Mouse (Mus musculus): ENCODE data around the gene Bin2. TPM values are rescaled to one million over a fixed set of nuclear protein-coding genes. Genes with fewer than 3 reads are reported as not detected.
A peak's percentile ranks its signal among the peaks of the same experiment; 100 is the strongest.

The Bin2 gene
- polyA plus RNA-seq (2015; fragmentation: Nextera tagmentation; extraction: Ambion mirVana) = 2.0 and 2.4 TPM in 2 replicates

DNA sequence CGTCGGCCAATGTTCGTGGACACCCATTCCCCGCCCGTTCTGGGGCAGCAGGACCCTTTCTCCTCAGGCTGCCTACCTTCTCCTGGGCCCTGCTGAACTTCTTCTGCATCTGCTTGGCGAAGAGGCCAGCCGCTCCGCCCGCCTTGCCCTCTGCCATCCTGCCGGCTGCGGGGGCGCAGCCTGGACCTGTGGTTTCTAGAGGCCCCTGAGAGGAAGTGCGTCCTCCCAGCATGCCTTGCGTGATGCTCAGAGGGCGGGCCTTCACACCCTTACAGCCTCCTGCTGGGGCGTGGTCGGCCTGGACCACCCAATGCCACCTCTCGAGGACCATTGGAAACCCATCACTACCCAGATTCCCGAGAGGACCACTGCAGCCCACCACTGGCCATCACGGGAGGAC, at the start of gene Bin2:
Bin2 (minus strand) TSS at position 217 of the 400 bp plus-strand sequence.
- 95% methylated on average over 20 of the region's 20 CpGs for WGBS
- H3K4me3 ChIP-seq = no peak within 1 kb of the TSS
- no peaks in the 10 kb centered on the region for H3K9me3 ChIP-seq
- H3K27ac ChIP-seq = no peak within 1 kb of the TSS
- no peak within 1 kb of the TSS for H3K4me2 ChIP-seq
- peaks cover 9% of the 10 kb centered on the region; the same call in 1 of the 2 replicates for H3K27me3 ChIP-seq
- H3K36me3 ChIP-seq = no peaks in the 10 kb centered on the region
- H3K9ac ChIP-seq = no peak within 1 kb of the TSS
- H3K4me1 ChIP-seq (replicated peaks) = peaks cover 13% of the 10 kb centered on the region
- no peak for ATAC-seq (ENCODE audit: low FRiP score)

DNA sequence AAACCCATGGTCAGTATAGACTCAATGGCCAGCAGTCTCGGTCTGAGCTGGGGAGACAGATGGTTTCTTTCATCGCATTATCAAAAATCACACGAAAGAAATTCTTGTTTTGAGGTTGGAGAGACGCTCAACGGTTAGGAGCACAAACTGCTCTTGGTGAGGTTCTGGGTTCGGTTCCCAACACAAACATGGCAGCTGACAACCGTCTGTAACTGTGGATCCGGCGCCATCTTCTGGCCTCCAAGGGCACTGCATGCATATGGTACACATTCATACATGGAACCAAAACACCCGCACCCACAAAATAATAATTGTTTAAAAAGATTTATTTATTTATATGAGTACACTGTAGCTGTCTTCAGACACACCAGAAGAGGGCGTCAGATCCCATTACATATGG, 49.2 kb upstream of the Bin2 start:
- no peaks in the 10 kb centered on the region for H3K27me3 ChIP-seq
- H3K4me2 ChIP-seq = no peak overlapping the region
- no peaks in the 10 kb centered on the region; the same call in 1 of the 2 replicates for H3K4me1 ChIP-seq (replicated peaks)
- no peaks in the 10 kb centered on the region for H3K9me3 ChIP-seq
- no peak overlapping the region for H3K27ac ChIP-seq
- no peaks in the 10 kb centered on the region for H3K36me3 ChIP-seq
- H3K9ac ChIP-seq = no peak overlapping the region
- no peak for ATAC-seq (ENCODE audit: low FRiP score)
- no peak overlapping the region for H3K4me3 ChIP-seq
- WGBS = 82% methylated on average over 11 of the region's 11 CpGs

DNA sequence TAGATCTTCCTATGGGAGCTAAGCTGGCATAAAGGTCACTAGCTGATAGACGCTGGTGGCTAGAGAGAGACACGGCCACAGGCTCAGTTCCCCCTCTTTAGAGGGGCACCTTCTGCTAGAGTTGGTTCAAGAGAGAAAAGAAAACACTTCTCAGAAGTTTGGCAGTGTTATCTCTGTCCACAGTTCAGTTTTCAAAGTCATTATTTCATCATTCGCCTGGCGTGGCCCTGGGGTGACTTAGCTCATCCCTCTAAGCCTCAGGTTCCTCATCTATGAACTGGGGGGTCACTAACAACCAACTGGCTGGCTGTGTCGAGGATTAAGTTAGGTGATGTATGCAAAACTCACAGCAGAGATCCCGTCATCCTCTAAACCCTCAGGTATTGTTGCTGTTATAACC, 48.6 kb upstream of the Bin2 start:
- Histone ChIP-seq H3K4me1 (replicated peaks) (no peaks in the 10 kb centered on the region; the same call in 1 of the 2 replicates), H3K4me3 (no peak overlapping the region), H3K4me2 (no peak overlapping the region), H3K9me3 (no peaks in the 10 kb centered on the region), H3K27ac (no peak overlapping the region), H3K9ac (no peak overlapping the region), H3K27me3 (no peaks in the 10 kb centered on the region), H3K36me3 (no peaks in the 10 kb centered on the region)
- no peak for ATAC-seq (ENCODE audit: low FRiP score)
- WGBS = 89% methylated on average over 6 of the region's 6 CpGs

DNA sequence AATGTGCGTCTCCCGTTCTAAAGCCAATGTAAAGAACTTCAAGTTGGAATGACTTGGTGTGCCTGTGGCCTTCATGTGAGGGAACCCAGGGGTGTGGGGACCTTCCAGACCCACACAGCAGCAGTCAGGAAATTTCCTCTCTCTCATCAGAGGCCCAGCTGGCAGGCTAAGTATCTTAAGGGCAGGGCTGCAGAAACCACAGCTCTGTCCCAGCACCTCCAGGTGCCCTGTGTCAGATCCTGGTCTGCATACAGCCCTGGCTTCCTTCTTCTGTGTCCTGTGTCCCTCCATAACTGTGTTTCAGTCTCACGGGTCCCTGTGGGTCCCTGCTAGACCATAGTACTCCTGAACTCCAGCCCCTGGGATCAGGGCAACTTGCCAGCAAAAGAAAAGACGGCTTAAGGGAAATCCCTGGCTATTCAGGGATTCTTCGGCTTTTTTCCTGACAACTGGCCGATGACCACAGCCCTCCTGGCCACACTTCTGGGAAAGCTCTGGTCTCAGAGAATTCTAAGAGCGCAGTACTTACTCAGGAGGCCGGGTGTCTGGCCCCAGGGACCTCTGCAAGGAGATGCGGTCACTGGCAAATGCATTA, 46.1 kb upstream of the Bin2 start:
- Histone ChIP-seq H3K27me3 (no peaks in the 10 kb centered on the region), H3K4me2 (no peak overlapping the region), H3K36me3 (no peaks in the 10 kb centered on the region), H3K9me3 (no peaks in the 10 kb centered on the region), H3K9ac (no peak overlapping the region), H3K4me1 (replicated peaks) (no peaks in the 10 kb centered on the region; the same call in 1 of the 2 replicates), H3K27ac (no peak overlapping the region), H3K4me3 (no peak overlapping the region)
- ATAC-seq (ENCODE audit: low FRiP score) = no peak
- 78% methylated on average over 9 of the region's 9 CpGs for WGBS

DNA sequence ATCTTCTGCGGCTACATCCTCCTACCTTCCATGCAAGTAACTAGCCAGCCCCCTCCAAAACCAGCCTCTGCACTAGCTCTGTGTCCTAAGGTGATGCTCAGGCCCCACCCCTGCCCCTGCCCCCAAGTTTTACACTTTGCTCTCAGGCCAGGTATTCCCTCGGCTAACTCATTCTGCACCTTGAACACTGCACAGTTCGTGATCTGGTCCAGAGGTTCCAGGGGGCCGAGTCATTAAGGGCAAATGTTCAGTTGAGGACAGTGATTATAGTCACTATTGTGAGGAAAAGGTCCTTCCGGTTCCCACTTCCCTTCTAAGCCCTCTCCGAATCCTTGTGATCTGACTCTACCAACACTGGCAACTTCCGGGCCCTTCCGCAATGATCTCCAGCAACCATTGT, 45.1 kb upstream of the Bin2 start:
- H3K27me3 ChIP-seq = no peaks in the 10 kb centered on the region
- H3K4me2 ChIP-seq = no peak overlapping the region
- no peak overlapping the region for H3K27ac ChIP-seq
- H3K4me3 ChIP-seq = no peak overlapping the region
- no peak overlapping the region for H3K9ac ChIP-seq
- no peaks in the 10 kb centered on the region; the same call in 1 of the 2 replicates for H3K4me1 ChIP-seq (replicated peaks)
- H3K9me3 ChIP-seq = no peaks in the 10 kb centered on the region
- ATAC-seq (ENCODE audit: low FRiP score) = no peak
- WGBS = 92% methylated on average over 8 of the region's 8 CpGs
- no peaks in the 10 kb centered on the region for H3K36me3 ChIP-seq

DNA sequence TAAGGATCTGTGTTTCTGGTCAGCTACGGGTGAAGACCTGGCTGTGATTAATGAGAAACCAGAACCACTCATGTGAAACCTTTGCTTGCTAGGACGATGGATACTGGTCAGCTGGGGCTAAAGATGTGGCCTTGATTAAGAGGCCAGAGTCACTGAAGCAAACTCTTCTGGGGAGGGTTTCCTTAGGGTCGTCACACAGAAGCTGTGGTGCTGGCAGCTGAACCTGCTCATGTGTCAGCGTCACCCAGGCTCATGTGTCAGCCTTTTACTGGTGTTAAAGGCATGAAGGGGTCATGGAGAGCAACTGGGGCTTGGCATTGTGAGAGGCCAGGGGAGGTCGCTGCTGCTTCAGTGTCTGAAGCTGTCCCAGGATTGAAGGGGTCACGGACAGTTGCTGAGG, 41.5 kb upstream of the Bin2 start:
- H3K36me3 ChIP-seq = no peaks in the 10 kb centered on the region
- no peak overlapping the region for H3K4me3 ChIP-seq
- H3K27ac ChIP-seq = no peak overlapping the region
- no peak overlapping the region for H3K4me2 ChIP-seq
- peaks cover 7% of the 10 kb centered on the region; the same call in 1 of the 2 replicates for H3K4me1 ChIP-seq (replicated peaks)
- H3K27me3 ChIP-seq = no peaks in the 10 kb centered on the region
- H3K9ac ChIP-seq = no peak overlapping the region
- 51% methylated on average over 6 of the region's 6 CpGs for WGBS
- no peak for ATAC-seq (ENCODE audit: low FRiP score)
- no peaks in the 10 kb centered on the region for H3K9me3 ChIP-seq

DNA sequence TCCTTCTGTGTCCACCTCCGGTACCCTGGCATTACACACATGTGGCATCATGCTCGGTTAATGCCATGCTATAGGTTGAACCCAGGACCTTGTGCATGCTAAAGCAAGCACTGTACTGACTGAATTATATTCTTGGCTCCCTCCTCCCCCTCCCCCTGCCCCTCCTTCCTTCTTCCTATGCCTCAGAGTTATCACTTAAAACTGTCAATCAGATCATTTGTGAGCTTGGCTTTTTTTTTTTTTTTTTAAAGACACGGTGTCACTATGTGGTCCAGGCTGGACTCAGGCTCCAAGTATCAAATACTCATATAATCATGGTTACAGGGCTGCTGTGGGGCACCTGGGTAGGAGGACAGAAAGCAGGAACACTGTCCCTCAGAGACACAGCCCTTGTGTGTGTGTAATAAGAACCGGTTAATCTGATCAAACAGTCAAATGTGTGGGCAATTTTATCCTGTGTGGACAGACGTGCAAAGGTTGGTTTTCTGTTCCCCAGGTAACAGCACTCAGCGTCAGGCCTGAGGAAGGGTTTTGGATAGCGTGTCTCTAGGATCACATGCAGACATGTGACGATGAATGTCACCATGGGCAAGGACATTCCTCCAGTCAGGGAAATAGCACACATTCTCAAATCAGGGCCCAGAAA, 39.2 kb upstream of the Bin2 start:
- H3K4me3 ChIP-seq = no peak overlapping the region
- no peak overlapping the region for H3K4me2 ChIP-seq
- WGBS = 80% methylated on average over 8 of the region's 8 CpGs
- no peak overlapping the region for H3K9ac ChIP-seq
- H3K9me3 ChIP-seq = no peaks in the 10 kb centered on the region
- no peaks in the 10 kb centered on the region for H3K36me3 ChIP-seq
- peaks cover 14% of the 10 kb centered on the region for H3K27me3 ChIP-seq
- ATAC-seq (ENCODE audit: low FRiP score) = no peak
- peaks cover 15% of the 10 kb centered on the region for H3K4me1 ChIP-seq (replicated peaks)
- no peak overlapping the region for H3K27ac ChIP-seq

DNA sequence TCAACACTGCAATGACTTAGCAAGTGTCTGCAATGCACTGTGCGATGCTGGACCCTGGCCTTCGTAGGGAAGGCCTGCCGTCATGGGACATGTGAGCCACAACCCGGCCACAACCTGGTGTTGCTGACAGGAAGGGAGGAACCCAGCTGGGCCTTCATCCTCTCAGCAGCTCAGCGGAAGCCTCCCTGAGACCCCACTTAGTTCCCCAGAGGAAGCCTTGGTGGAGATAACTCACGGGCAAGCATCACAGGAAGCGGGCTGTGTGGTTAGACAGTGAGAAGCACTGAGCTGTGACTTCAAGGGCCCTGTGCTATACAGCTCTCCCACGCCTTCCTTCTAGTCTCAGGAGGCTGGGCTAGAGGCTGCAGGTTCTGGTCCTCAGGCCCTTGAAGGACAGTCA, 36.9 kb upstream of the Bin2 start:
- Histone ChIP-seq H3K4me1 (replicated peaks) (peaks cover 15% of the 10 kb centered on the region), H3K27me3 (peaks cover 22% of the 10 kb centered on the region), H3K4me2 (no peak overlapping the region), H3K9me3 (no peaks in the 10 kb centered on the region), H3K36me3 (no peaks in the 10 kb centered on the region), H3K9ac (no peak overlapping the region), H3K27ac (no peak overlapping the region), H3K4me3 (no peak overlapping the region)
- no peak for ATAC-seq (ENCODE audit: low FRiP score)
- WGBS = 70% methylated on average over 8 of the region's 8 CpGs

DNA sequence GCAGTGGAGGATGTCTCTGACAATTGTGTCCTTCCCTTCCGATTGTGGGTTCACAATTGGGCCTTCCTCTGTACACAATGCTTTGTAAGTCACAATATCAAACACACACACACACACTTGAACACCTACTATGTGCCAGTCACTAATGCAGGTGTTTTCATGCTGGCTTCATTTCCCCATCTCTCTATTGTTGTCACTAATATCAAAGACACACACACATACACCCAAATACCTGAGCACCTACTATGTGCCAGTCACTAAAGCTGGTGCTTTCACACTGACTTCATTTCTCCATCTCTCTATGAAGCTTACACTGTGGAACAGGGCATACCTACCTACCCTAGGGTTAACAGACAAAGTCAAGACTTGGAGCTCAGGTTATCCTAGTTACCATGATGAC, 36.0 kb upstream of the Bin2 start:
- no peaks in the 10 kb centered on the region for H3K9me3 ChIP-seq
- no peak overlapping the region for H3K4me3 ChIP-seq
- H3K4me2 ChIP-seq = no peak overlapping the region
- 90% methylated on average over 1 of the region's 1 CpGs for WGBS
- H3K27ac ChIP-seq = no peak overlapping the region
- H3K9ac ChIP-seq = no peak overlapping the region
- H3K4me1 ChIP-seq (replicated peaks) = peaks cover 15% of the 10 kb centered on the region
- H3K27me3 ChIP-seq = peaks cover 22% of the 10 kb centered on the region
- no peaks in the 10 kb centered on the region for H3K36me3 ChIP-seq
- ATAC-seq (ENCODE audit: low FRiP score) = no peak

DNA sequence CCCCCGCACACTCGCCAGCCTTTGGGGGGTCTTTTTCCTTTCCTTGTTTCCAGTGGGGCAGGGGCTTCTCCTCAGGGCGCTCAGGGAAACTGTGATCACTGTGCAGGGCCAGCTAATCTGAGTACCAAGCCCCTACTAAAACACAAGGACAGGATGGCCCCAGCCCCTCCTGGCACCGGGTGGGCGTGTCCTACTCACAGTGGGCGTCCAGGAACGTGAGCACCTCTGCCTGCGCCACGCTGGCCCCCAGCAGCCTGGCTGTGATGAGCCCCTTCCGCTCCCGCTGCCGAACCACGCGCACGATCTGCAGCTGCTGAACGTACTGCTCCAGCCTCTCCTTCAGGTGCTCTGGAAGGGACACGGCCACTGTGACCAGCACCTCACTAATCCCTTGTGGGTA, 34.6 kb upstream of the Bin2 start:
- Histone ChIP-seq H3K4me1 (replicated peaks) (peaks cover 15% of the 10 kb centered on the region), H3K9me3 (no peaks in the 10 kb centered on the region), H3K27me3 (peaks cover 22% of the 10 kb centered on the region), H3K4me2 (peak overlapping the region; percentile 37), H3K27ac (no peak overlapping the region), H3K9ac (no peak overlapping the region; the same call in 1 of the 2 replicates), H3K4me3 (no peak overlapping the region), H3K36me3 (no peaks in the 10 kb centered on the region)
- 14% methylated on average over 17 of the region's 17 CpGs for WGBS
- no peak for ATAC-seq (ENCODE audit: low FRiP score)

DNA sequence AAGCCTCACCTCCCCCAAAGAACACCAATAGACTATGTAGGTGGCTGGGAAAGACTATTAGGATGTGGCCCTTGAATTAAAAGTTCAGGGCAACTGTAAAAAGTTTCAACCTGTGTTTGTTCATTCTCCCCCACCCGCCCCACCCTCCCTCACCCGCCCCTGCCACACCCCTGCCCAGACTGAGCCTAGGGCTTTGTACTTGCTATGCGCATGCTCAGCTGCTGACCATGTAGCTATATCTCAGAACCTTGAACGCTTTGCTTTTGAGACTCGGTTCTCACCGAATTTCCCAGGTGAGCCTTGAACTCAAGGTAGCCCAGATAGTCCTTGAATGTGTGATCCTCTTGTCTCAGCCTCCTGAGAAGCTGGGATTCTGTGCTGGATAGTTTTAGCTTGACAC, 32.5 kb upstream of the Bin2 start:
- H3K36me3 ChIP-seq = no peaks in the 10 kb centered on the region
- H3K9ac ChIP-seq = no peak overlapping the region
- peaks cover 15% of the 10 kb centered on the region for H3K4me1 ChIP-seq (replicated peaks)
- H3K9me3 ChIP-seq = no peaks in the 10 kb centered on the region
- peaks cover 22% of the 10 kb centered on the region for H3K27me3 ChIP-seq
- H3K27ac ChIP-seq = no peak overlapping the region
- 77% methylated on average over 6 of the region's 6 CpGs for WGBS
- no peak overlapping the region for H3K4me3 ChIP-seq
- ATAC-seq (ENCODE audit: low FRiP score) = no peak
- no peak overlapping the region for H3K4me2 ChIP-seq

DNA sequence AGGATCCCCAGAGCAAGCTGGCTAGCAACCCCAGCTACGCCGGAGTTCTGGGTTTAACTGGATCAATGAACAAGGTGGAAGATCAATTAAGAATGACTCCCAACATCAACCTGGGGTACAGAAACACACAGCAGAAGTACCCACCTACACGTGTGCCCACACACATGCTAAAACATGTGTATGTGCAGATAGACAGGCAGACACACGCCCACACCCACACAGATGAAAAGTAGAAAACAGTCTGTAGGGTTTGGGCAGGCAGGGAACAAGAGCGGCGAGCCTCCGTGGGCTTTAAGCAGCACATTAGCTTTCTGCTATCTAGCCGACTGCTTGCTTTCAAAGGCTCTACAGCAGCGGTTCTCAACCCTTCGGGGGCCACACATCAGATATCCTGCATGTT, 31.8 kb upstream of the Bin2 start:
- no peak overlapping the region for H3K27ac ChIP-seq
- H3K4me2 ChIP-seq = no peak overlapping the region
- no peak for ATAC-seq (ENCODE audit: low FRiP score)
- peaks cover 11% of the 10 kb centered on the region for H3K4me1 ChIP-seq (replicated peaks)
- H3K36me3 ChIP-seq = no peaks in the 10 kb centered on the region
- peaks cover 22% of the 10 kb centered on the region for H3K27me3 ChIP-seq
- H3K9me3 ChIP-seq = no peaks in the 10 kb centered on the region
- H3K9ac ChIP-seq = no peak overlapping the region
- WGBS = 70% methylated on average over 10 of the region's 10 CpGs
- H3K4me3 ChIP-seq = no peak overlapping the region

DNA sequence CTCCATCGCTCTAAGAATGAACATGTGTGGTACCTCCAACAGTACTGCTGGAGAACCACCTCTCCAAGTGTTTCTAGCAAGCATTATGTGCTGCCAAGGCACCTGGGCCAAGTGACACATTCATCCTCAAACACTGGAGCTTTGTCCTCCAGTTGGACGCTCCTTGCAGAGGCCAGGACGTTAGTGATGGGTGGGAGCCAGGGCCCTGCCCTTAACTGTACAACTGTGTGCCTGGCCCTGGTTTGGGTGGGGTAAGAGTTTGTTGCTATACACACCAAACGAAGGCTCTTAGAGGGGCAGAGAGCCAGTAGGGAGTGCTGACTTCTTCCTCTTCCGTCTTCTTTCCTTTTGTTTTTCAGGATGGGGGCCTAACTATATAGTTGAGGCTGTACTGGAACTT, 31.1 kb upstream of the Bin2 start:
- Histone ChIP-seq H3K4me3 (no peak overlapping the region), H3K36me3 (no peaks in the 10 kb centered on the region), H3K9me3 (no peaks in the 10 kb centered on the region), H3K4me2 (no peak overlapping the region), H3K9ac (no peak overlapping the region), H3K4me1 (replicated peaks) (peaks cover 8% of the 10 kb centered on the region), H3K27ac (no peak overlapping the region), H3K27me3 (peaks cover 22% of the 10 kb centered on the region)
- 74% methylated on average over 5 of the region's 5 CpGs for WGBS
- no peak for ATAC-seq (ENCODE audit: low FRiP score)

Measured in hindbrain, embryonic 13.5 days (tissue).